In the genomic region with DNA sequence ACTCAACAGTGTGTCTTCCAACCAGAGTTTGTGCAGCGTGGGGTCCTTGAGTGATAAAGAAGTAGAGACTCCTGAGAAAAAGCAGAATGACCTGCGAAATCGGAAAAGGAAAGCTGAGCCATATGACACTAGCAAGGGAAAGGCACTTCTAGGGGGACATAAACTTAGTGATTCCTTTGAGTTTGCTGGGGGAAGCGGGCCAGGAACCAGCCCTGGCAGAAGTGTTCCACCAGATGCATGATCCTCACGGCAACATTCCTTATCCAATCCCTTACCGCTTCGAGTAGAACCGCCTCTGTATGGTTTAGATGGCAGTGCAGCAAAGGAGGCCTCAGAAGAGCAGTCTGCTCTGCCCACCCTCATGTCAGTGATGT, we compare ENCODE assay signal across 9 mouse cellular contexts. TPM values are rescaled to one million over a fixed set of nuclear protein-coding genes. Genes with fewer than 3 reads are reported as not detected.
DNase-seq lines count a peak whose midpoint lies in the region; ATAC-seq and TF ChIP-seq lines count a peak whose summit lies in the region.
"Not testable (repeated sequence)": the region's sequence is repeated elsewhere in the genome, so short reads cannot be mapped to it uniquely, and the experiment has no call there.
"Had no signal": no experiment of that assay in that cellular context is flagged by ENCODE, and none has a peak within 500 bp of the region (broad histone marks: within the 10 kb centered on the region; RNA-seq: fewer than 3 reads in every experiment).

No protein-coding gene starts in this region.

- peak; percentile 64 for DNase-seq in R1 (ENCODE audit: low read depth, low spot score)
- not testable (repeated sequence) for DNase-seq in forebrain, embryonic 10.5 days (ENCODE audit: extremely low spot score, low spot score); limb, embryonic 10.5 days (ENCODE audit: low spot score); liver, postnatal 0 days

- not testable (repeated sequence) for H3K27me3 ChIP-seq in forebrain, embryonic 10.5 days (ENCODE audit: poor library complexity, severe bottlenecking); heart, embryonic 12.5 days (replicated peaks); hindbrain, embryonic 16.5 days (replicated peaks; ENCODE audit: control insufficient read depth, insufficient read depth, low read length); limb, embryonic 10.5 days (ENCODE audit: low read depth, poor library complexity, severe bottlenecking); liver, postnatal 0 days (ENCODE audit: insufficient read depth, low read length); midbrain, embryonic 15.5 days (replicated peaks); stomach, embryonic 16.5 days (ENCODE audit: control insufficient read depth, insufficient read depth, low read length)

- peaks cover 10% of the 10 kb centered on the region for H3K4me1 ChIP-seq in forebrain, embryonic 10.5 days
- not testable (repeated sequence) for H3K4me1 ChIP-seq in heart, embryonic 12.5 days (replicated peaks); hindbrain, embryonic 16.5 days (ENCODE audit: control insufficient read depth, insufficient read depth, low read depth, low read length); limb, embryonic 10.5 days; liver, postnatal 0 days (ENCODE audit: insufficient read depth); midbrain, embryonic 15.5 days; stomach, embryonic 16.5 days (ENCODE audit: control insufficient read depth, insufficient read depth, low read length)

- 38% methylated on average over 8 of the region's 8 CpGs for WGBS in forebrain, embryonic 10.5 days
- WGBS in heart, embryonic 12.5 days, result 28% methylated on average over 8 of the region's 8 CpGs
- WGBS in hindbrain, embryonic 16.5 days, result 41% methylated on average over 8 of the region's 8 CpGs
- 41% methylated on average over 8 of the region's 8 CpGs for WGBS in limb, embryonic 10.5 days
- 37% methylated on average over 8 of the region's 8 CpGs for WGBS in liver, postnatal 0 days (ENCODE audit: insufficient replicate concordance)
- 40% methylated on average over 8 of the region's 8 CpGs for WGBS in midbrain, embryonic 15.5 days
- 39% methylated on average over 8 of the region's 8 CpGs for whole genome bisulfite sequencing in stomach, embryonic 16.5 days

- H3K27ac ChIP-seq in forebrain, embryonic 10.5 days, result peak overlapping the region; percentile 93
- peak overlapping the region; percentile 83 for H3K27ac ChIP-seq in heart, embryonic 12.5 days (ENCODE audit: poor library complexity, severe bottlenecking)
- H3K27ac ChIP-seq in hindbrain, embryonic 16.5 days (ENCODE audit: low read depth, low read length); liver, postnatal 0 days (ENCODE audit: low read depth); midbrain, embryonic 15.5 days; stomach, embryonic 16.5 days (ENCODE audit: low read length): not testable (repeated sequence)
- peak overlapping the region; percentile 91 for H3K27ac ChIP-seq in limb, embryonic 10.5 days

- not testable (repeated sequence) for TF ChIP-seq EP300 in liver, postnatal 0 days (IDR thresholded peaks at IDR 0.05; ENCODE audit: low read depth)

- H3K9me3 ChIP-seq in forebrain, embryonic 10.5 days, result peaks cover 16% of the 10 kb centered on the region; the same call in 1 of the 2 replicates
- H3K9me3 ChIP-seq in heart, embryonic 12.5 days (replicated peaks); hindbrain, embryonic 16.5 days (ENCODE audit: control insufficient read depth, low read length); limb, embryonic 10.5 days (replicated peaks); liver, postnatal 0 days (ENCODE audit: low read length); midbrain, embryonic 15.5 days; stomach, embryonic 16.5 days (replicated peaks; ENCODE audit: control insufficient read depth, low read length): not testable (repeated sequence)

- peak overlapping the region; percentile 83 for H3K9ac ChIP-seq in heart, embryonic 12.5 days
- peak overlapping the region; percentile 84 for H3K9ac ChIP-seq in hindbrain, embryonic 16.5 days (ENCODE audit: low read depth, low read length)
- H3K9ac ChIP-seq in liver, postnatal 0 days (replicated peaks), result peak overlapping the region; percentile 86
- peak overlapping the region; percentile 81 for H3K9ac ChIP-seq in midbrain, embryonic 15.5 days
- peak overlapping the region; percentile 86 for H3K9ac ChIP-seq in stomach, embryonic 16.5 days (ENCODE audit: low read length)

- peak overlapping the region; percentile 85 for H3K4me2 ChIP-seq in heart, embryonic 12.5 days
- peak overlapping the region; percentile 90 for H3K4me2 ChIP-seq in hindbrain, embryonic 16.5 days (ENCODE audit: low read length)
- peak overlapping the region; percentile 79 for H3K4me2 ChIP-seq in liver, postnatal 0 days (ENCODE audit: low read depth, low read length)
- peak overlapping the region; percentile 95 for H3K4me2 ChIP-seq in midbrain, embryonic 15.5 days
- H3K4me2 ChIP-seq in stomach, embryonic 16.5 days (ENCODE audit: low read depth, low read length), result peak overlapping the region; percentile 96

- peak overlapping the region; percentile 60 for H3K4me3 ChIP-seq in forebrain, embryonic 10.5 days
- peak overlapping the region; percentile 59 for H3K4me3 ChIP-seq in heart, embryonic 12.5 days
- peak overlapping the region; percentile 57 for H3K4me3 ChIP-seq in hindbrain, embryonic 16.5 days (ENCODE audit: low read length)
- peak overlapping the region; percentile 59 for H3K4me3 ChIP-seq in limb, embryonic 10.5 days
- peak overlapping the region; percentile 57 for H3K4me3 ChIP-seq in liver, postnatal 0 days (ENCODE audit: low read depth, low read length)
- peak overlapping the region; percentile 57 for H3K4me3 ChIP-seq in midbrain, embryonic 15.5 days
- H3K4me3 ChIP-seq in stomach, embryonic 16.5 days (replicated peaks; ENCODE audit: low read length), result peak overlapping the region; percentile 61

- TF ChIP-seq CTCF in liver, postnatal 0 days (IDR thresholded peaks at IDR 0.05; ENCODE audit: low read depth), result not testable (repeated sequence)

- H3K36me3 ChIP-seq in forebrain, embryonic 10.5 days (replicated peaks); heart, embryonic 12.5 days; hindbrain, embryonic 16.5 days (ENCODE audit: control insufficient read depth, insufficient read depth, low read length); limb, embryonic 10.5 days; liver, postnatal 0 days (replicated peaks; ENCODE audit: insufficient read depth, low read length); midbrain, embryonic 15.5 days (replicated peaks); stomach, embryonic 16.5 days (ENCODE audit: control insufficient read depth, insufficient read depth, low read length): not testable (repeated sequence)

- not testable (repeated sequence) for ATAC-seq in heart, embryonic 12.5 days (ENCODE audit: insufficient number of reproducible peaks, low FRiP score); hindbrain, embryonic 16.5 days; liver, postnatal 0 days; stomach, embryonic 16.5 days (ENCODE audit: insufficient read depth, low FRiP score)
- 0 out of 2 replicates have a peak, but pooled peaks have one; percentile 14 for ATAC-seq in midbrain, embryonic 15.5 days (replicated peaks)

RNA-seq across cellular contexts. Expression of a gene that starts 48.7 kb away (rescaled TPM):
- 6.4 and 10.5 TPM in 2 replicates for polyA plus RNA-seq in forebrain, embryonic 10.5 days (2016; fragmentation: Nextera tagmentation; extraction: Ambion mirVana)
- 10.0 and 11.7 TPM in 2 replicates for polyA plus RNA-seq in heart, embryonic 12.5 days (2016; fragmentation: Nextera tagmentation; extraction: Ambion mirVana)
- polyA plus RNA-seq in hindbrain, embryonic 16.5 days (2015; fragmentation: Nextera tagmentation; extraction: Ambion mirVana), result 4.4 and 5.2 TPM in 2 replicates
- 12.3 and 13.5 TPM in 2 replicates for polyA plus RNA-seq in limb, embryonic 10.5 days (2016; fragmentation: Nextera tagmentation; extraction: Ambion mirVana)
- polyA plus RNA-seq in liver, postnatal 0 days (2015; fragmentation: Nextera tagmentation; extraction: Ambion mirVana), result 0.99 and 1.2 TPM in 2 replicates
- polyA plus RNA-seq in midbrain, embryonic 15.5 days (2015; fragmentation: Nextera tagmentation; extraction: Ambion mirVana), result 3.9 and 4.3 TPM in 2 replicates
- polyA plus RNA-seq in stomach, embryonic 16.5 days (2015; fragmentation: Nextera tagmentation; extraction: Ambion mirVana), result 3.9 and 4.8 TPM in 2 replicates
- polyA plus RNA-seq: thymus, adult 2 months had no signal
